Mouse (Mus musculus) adipose tissue, adult 10 weeks (tissue): Measurements from ENCODE around the gene Tmsb4x. TPM values are rescaled to one million over a fixed set of nuclear protein-coding genes. Genes with fewer than 3 reads are reported as not detected.

Source experiments
- polyA plus RNA-seq: library from polyadenylated mRNA; stranded (reverse); fragments of 350-450 nt; fragmentation: Illumina TruSeq; extraction: RNeasy Lipid Tissue Mini Kit (QIAGEN cat#74804); gene quantifications from one replicate; pipeline ENCODE4 v1.2.3, GENCODE M21; 2014; ENCODE audit warnings: low read depth, low replicate concordance

The Tmsb4x gene
- polyA plus RNA-seq = 3,515 TPM

DNA sequence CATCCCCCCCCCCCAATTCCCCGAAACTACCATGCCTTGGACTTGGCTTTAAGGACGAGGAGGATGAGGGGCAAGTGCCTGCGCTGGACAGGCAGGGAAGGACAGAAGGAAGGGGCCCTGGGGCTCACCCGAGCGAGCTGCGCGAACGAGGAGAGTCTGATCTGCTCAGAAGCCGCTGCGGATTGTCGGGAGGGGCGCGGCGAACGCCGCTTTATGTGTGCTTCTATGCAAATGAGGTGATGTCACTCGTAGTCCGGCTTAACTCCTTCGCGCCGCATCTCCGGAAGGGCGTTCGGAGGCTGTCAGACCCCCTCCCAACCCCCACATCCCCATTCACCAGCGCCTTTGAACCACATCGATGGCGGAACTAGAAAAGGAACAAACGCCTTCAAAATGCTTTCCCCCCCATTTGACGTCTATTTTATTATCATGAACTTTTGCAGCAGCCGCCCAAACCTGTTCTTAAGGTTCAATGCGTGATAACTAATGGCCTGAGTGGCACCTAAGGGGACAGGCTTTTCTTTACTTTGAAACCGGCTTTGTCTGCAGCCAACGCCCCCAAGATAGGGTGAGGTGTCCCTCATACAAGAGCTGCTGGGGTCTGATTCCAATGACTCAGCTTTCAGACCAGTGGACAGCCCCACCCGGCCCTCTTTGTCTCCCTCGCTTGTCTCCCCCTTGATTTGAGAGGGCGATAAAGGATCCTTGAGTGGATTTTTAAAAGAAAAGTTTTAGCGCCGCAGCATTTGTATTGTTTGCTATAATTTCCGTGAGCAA lies at the start of gene Tmsb4x:
TSS of gene Tmsb4x (minus strand) at position 338 of the 777 bp plus-strand sequence.

Other genes starting within 250 kb of the Tmsb4x start
- 3.7 TPM for gene Tlr8, start 55.0 kb upstream of the Tmsb4x start, polyA plus RNA-seq
- gene Tlr7, start 121.2 kb upstream of the Tmsb4x start, polyA plus RNA-seq = 3.5 TPM
- gene Prps2, start 173.4 kb upstream of the Tmsb4x start, polyA plus RNA-seq = 32.9 TPM